Comparison of ENCODE assay signal across 1 mouse cellular context in the genomic region with DNA sequence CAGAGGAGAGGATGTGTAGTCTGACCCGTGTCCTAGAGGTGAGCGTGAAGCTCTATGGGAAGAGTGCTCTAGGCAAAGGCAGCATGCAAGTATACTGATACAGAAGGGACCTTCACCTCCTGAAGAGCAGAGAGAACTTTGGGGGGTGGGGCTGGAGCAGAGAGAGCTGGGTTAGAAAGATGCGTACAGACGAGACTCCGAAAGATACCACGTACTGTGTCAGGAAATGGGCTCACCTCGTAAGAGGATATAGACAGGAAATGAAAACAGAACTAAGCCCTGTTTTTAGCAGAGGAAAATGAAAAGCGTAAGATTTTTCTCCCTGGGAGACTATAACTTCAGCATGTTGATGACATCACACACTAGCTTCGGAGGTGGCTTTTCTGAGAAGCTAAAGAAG.
TF ChIP-seq lines count a peak whose summit lies in the region.

No protein-coding gene starts in this region.

TF ChIP-seq in CH12.LX, 34 proteins besides CTCF, POLR2A, EP300 and RAD21 (continued from another document):
- no peak for TF ChIP-seq NRF1 (IDR thresholded peaks at IDR 0.05; ENCODE audit: low read depth, low read length)
- no peak for TF ChIP-seq ZNF384 (IDR thresholded peaks at IDR 0.05; ENCODE audit: low read depth, low read length)
- TF ChIP-seq IRF4 (IDR thresholded peaks at IDR 0.05; ENCODE audit: low read depth, low read length) = no peak
- TF ChIP-seq MYC (IDR thresholded peaks at IDR 0.05; ENCODE audit: low read depth, low read length) = no peak
- TF ChIP-seq E2F4 (IDR thresholded peaks at IDR 0.05; ENCODE audit: insufficient replicate concordance, low read depth, low read length) = no peak
